Mouse (Mus musculus) kidney, adult 11 months (tissue): ENCODE results near the gene Rhcg.

Source experiments
- DNase-seq: peaks from one replicate; pipeline ENCODE4 v3.0.0; 2022

Rhcg gene

DNA sequence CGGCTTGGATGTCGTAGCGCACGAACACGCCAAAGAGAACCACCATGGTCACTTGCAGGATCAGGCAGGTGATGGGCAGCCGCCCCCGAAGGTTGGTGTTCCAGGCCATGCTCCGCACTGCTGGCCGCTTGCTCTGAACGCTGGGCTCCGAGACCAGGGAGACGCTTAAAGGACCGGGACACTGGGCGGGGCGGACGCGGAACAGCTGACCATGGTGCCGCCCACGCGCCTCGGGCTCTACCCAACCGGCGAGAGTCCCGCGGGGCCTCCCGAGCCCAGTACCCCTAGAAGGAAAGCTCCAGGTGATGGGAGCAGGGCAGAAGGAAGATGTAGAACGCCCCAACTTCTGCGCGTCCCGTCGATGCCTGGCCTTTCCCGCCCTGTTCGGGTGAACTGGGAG is at the start of gene Rhcg:
TSS of gene Rhcg (minus strand) at position 240 of the 400 bp plus-strand sequence.
- no peak for DNase-seq

DNA sequence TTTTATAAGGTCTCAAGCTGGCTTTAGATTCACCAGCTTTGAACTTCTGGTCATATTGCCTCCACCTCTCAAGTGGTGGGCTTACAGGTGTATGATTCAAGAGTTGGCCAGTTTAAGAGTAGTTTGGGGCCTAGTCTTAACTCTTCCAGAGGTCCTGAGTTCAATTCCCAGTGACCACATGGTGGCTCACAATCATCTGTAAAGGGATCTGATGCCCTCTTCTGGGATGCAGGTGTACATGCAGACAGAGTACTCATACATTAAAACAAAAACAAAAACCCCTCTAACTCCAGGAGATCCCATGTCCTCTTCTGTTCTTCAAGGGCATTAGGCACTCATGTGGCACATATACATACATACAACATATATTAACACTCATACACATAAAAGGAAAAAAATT is 49.2 kb upstream of the Rhcg start:
- no peak for DNase-seq

DNA sequence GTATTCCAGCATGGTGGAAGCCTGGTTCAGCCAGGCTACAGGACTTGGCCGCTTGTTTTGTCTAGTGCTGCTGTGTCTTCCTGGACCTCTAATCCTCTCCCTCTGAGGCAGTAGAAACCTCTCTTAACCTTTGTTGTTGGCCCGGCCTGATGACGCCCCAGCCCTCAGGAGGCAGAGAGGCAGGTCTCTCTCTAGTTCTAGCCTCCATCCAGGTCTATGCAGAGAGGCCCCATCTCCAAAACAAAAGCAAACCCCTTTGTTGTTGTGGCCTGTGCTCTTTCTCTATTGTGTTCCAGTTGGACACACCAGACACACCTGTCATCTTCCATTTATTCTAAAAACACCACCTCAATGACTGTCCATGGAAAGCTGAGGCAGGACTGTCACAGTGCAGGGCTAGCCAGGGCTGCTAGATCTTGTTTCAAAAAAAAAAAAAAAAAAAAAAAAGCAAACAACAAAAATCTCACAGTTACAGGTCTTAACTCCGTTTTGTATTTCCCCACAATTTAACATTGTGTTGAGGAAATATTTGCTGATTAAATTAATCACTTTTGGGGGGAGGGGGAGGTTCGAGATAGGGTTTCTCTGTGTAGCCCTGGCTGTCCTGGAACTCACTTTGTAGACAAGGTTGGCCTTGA is 43.9 kb upstream of the Rhcg start:
- DNase-seq: no peak

DNA sequence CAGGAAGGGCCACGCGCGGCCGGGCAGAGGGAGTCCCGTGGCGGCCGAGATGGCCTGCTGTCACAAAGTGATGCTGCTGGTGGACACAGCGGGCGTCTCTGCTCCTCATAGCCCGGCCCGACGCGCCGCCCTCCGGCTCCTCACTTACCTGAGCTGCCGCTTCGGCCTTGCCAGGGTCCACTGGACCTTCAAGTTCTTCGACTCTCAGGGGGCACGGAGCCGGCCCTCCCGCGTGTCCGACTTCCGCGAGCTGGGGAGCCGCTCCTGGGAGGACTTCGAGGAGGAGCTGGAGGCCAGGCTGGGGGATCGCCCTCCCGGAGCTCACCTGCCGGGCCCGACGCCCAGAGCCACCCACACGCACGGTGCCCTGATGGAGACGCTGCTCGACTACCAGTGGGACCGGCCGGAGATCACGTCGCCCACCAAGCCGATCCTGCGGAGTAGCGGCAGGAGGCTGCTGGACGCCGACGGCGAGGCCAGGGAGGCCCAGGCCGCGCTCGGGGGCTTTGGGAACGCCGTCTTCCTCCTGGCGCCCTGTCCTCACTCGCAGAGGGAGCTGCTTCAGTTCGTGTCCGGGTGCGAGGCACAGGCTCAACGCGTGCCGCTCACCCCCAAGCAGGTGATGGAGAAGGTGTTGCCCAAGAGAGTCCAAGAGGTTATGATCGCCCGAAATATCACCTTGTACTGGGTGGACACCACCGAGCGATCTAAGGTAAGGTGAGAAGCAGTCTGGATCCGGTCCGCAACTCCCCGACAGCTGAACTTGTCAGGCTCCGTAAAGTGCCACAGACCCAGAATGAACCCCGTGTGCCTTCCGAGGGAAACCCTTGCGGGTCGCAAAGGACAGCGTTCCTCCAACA is 43.1 kb upstream of the Rhcg start:
- no peak for DNase-seq

DNA sequence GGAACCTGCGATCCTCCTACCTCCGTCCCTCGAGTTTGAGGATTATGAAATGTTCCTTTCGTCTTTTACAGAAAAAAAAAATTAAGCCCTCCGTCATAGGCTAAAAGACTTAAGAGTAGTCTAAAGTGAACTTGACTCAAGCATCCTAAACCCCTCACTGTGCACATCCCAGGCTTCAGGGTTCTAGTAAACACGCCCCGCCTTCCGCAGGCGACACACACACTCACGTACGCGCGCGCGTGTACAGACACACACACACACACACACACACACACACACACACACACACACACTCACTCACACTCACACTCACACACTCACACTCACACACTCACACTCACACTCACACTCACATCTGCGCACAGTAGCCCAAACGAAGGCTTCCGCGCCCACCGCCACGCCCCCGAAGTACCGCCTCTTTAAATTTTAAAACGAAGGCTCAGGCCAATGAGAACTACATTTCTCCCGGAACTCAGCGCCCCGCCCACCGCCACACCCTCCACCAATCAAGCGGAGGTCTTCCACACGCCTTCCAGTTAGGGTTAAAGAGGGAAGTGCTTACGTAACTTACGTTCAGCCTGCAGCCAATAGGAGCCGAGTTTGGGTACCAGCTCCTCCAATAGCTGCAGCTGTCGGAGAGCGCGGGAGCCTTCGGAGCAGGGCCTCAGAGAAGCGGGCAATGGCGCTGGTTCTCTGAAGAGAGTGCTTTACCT is 42.3 kb upstream of the Rhcg start, which contains the start of gene Ticrr:
TSS of gene Ticrr (plus strand) at position 619 of the 713 bp plus-strand sequence.
- DNase-seq: peak; percentile 97

DNA sequence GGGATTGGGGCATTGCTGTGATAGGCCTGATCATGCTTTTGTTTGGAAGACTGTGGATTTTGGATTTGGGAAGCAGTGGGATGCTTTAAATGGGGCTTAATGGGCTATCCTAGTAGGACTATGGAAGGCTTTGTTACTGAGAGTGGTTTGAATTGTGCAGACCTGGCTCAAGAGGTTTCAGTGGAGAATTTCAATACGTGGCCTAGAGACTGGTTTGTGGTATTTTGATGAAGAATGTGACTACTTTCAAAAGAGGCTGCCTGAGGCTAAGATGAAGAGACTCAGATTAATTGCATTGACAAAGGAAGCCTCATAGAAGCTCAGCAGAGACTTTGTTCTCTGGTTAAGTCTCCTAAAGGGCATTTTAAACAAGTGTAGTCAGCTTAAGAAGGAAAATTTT is 37.1 kb upstream of the Rhcg start:
- DNase-seq: no peak

DNA sequence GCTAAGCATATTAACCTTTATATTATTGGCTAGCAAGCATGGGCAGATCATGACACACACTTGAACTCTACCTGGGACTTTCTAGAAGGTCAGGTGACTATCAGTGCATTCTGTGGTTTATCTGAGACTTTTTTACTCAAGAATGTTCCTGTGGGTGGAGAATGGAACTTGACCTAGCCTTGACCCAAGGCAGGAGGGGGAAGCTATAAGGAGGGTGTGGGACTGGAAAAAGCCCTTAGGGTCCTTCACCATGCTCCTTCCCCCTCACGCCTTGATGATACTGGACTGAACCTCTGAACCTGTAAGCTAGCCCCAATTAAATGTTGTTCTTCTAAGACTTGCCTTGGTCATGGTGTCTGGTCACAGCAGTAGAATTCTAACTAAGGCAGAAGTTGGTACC is 36.7 kb upstream of the Rhcg start:
- DNase-seq: no peak

DNA sequence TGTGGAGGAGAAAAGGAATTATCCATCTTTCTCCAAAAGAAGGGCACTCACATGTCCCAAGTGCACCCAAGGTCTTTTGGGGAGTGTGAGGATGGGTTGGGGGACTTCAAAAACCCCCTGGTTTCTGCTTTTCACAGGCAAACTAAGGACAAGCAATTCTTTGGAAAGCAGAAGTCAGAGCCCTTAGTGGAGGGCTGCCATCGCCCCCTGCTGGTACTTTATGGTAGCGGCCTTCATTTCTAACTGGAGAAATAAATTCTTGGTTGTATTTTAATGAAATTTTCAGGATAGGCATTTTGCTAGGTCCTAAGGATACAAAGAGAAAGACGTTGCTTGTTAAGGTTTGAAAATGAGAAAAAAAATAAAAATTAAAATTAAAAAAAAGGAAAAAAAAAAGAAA is 31.5 kb upstream of the Rhcg start:
- peak; percentile 24 for DNase-seq

DNA sequence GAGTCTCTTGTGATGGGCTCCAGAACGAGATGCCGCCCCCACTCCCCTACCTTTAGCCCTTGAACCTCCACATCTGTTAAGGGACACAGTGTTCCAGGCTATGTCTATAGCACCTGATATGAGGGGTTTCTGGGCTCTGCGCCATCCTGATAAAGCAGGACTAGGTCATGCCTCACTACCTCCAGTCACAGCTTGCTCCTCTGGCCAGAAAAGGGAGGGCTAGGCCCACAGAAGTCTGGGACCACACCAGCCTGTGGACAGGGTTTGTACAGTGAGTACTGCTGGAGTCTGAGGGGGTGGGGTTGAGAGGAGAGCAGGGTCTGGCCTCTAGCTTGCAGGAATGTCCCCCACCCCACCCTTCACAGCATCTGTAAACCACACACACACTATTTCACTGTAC is 29.8 kb upstream of the Rhcg start:
- peak; percentile 59 for DNase-seq

DNA sequence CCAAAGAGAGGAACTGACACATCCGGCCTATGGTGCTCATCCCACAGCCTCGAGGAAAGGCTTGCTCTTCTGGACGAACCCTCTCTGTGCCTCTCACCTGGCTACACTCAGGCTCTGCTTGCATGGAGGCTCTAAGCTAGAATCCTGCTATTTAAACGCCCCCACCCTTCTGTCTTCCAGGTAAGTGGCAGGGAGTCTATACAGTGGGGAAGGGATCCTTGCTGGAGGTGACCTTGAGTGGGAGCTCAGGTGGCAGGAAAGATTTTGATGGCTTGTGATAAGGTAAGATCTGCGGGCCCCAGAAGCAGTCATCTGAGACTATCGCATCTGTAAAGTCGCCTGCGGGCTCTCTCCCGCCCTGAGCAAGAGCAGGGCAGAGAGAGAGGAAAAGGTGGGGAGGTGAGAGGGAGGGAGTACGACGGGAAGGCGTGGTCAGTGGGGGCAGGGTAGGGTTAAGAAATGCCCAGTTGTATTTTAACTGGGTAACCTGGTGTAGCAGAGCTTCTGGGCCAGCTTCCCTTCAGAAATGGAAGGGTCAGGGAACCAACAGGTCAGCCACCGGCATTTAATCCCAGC is 14.4 kb upstream of the Rhcg start:
- peak; percentile 67 for DNase-seq

DNA sequence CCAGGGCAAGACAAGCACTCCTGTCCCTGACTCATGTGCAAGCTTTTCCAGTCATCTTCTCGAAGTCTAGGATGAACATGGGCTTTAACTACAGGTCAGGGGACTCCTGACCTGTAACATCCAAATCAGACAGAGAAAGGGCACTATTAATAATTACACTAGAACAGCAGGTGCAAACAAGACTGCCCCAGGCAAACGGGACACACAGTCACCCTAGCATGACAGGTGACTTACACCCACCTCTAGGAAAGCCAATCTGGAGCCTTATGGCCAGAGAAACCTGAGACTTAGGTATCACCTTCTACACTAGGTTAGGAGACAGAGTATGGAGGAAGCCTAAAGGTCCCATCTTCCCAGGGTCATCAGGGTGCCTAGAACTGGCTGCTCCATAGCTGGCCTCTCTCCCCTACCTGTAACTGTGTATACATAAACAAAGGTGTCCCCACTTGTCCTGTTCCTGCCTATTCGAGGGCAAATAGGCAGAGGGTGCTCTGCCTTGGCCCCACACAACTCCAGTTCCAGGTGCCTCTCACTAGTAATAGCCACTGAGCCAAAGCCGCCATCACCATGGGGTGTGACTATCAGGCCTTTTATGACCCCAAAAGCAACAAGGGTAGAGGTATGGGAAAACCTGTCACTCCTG is 10.9 kb upstream of the Rhcg start:
- DNase-seq: peak; percentile 41

DNA sequence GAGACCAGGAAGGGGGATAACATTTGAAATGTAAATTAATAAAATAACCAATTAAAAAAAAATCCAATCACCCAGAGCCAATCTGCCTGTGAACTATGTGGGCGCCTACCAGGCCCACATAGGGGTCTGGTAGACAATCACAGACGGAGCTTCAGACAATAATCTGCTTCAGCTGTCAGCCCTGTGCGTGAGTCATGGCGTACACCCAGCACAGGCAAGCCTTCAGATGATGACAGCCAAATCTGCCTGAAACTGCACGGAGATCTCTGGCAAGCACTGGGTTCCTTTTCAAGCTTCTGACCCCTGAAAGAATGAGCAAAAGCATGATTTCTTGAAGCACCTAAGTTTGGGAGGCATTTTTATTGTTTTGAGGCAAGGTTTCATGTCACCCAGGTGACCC is 8.7 kb upstream of the Rhcg start:
- DNase-seq: no peak

DNA sequence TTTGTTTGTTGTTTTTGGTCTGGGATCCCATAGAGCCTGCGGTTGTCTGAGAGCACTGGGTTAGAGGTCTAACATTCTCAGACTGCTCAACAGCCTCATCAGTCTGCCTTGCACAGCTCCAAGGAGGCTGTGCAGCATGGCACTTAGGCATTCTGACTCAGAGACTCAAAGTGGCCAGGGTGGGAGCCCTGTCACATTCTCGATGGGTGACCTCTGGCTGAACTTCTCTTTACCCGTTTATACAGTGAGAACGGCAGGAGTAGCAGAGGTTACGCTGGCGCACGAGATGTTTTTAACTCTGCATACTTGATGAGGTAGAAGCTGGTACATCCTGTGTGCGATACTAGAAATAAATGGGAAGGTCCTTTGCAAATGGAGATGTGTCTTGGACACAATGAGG is 5.6 kb upstream of the Rhcg start:
- DNase-seq: no peak

DNA sequence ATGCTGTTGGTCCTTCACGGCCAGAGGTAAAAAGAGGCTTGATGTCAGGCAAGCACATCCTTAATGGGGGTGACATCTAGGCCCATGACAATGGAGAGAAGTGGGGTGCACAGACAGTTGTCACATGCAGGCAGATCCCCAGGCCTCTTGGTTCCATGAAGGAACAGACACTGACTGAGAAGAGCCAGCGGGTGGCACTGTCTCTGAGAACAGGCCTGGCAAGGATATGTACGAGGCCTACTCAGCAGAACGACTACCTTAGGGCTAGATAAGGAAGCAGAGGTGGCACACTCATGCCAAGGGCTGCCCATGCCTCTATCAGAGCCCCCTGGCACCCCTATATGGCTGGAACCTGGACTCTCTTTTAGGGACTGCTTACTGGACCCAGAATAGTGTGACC is 2.0 kb upstream of the Rhcg start:
- DNase-seq: no peak

DNA sequence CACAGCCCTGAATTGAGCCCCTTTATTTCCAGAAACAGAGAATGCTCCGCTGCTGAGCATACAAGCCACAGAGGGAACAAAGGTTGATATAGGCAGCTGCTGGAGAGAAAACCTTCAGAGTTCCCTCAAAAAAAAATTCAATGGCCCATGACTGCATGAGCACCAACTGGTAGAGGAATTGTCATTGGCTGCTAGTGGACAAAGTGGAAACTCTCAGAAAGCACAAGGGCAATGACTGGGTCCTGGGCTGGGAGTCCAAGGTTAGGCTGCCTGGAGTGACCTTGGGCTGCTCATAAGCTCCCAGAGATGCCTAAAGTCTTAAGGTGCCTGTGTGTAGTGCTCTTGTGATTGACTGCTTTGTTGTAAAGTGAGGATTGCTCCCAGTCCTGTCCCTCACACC is 1.5 kb downstream of the Rhcg start:
- no peak for DNase-seq

DNA sequence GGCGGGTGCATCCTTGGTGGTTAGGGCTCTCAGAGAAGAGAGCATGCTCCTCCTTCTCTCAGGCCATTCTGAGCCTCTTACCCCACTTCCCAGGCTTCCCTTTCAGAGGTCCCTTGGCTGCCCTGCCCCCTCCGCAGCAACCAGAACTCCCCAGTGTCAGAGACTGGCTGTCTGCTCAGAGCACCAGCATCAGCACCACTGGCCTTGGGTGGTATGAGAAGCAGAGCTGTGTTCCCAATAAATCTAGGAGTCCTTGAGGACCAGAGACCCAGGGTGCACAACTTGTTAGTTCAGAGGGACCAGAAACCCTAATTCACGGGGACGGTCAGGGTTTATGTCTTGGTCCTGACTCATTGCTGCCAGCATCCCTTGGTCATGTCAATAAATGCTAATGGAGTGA is 2.4 kb downstream of the Rhcg start:
- DNase-seq: no peak

DNA sequence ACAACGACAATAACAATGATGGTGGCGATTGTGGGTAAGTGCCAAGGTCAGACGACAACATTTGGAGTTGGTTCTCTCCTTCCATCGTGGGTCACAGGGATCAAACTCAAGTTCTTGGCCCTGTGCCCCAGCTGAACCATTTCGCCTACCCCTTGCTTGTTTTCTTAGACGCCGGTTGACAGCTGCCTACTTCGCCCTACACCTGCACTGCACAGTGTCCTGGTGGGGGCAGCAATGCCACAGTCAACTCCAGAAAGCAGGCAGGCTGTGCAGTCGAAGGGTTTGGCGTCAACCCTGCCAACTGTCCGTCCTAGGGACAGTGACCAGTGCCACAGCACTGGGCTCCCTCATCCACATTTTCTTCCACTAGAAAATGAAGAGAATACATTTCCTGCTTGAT is 4.1 kb downstream of the Rhcg start:
- DNase-seq: no peak

DNA sequence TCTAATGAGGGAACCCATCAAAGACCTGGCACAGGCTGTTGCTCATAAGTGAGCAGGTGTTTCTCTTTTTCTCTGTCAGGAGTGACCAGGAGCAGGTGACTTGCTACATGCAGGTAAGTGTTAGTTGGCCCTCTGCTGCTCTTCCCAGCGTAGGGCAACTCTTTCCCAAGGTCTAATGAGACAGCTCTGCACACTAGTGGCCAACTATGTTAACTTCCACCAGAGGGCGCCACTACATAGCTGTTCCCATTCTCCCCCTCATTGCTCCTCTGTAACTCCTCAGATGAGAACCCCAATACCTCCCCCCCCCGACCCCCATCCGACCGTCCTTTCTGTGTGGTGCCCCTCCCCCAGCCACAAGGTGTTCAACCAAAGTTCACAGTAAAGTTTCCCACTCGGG is 4.7 kb downstream of the Rhcg start:
- peak; percentile 51 for DNase-seq

DNA sequence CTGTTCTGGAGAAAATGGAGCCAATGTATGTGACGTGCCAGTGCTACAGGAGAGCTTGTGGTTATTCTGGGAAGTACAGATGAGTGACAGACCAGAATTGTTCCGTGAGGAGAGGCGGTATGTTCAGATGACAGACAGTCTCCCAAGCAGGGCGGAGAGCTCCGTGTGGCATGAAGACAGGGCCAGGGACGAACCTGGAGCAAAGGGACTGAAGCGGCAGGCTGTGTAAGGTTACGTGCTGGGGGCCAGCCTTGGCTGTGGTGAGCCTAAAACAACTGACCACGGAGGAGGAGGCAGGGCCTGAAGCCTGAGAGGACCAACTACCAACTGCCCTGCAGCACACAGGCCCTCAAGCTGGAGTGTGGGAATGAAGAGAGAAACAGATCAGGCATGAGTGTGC is 5.6 kb downstream of the Rhcg start:
- no peak for DNase-seq

DNA sequence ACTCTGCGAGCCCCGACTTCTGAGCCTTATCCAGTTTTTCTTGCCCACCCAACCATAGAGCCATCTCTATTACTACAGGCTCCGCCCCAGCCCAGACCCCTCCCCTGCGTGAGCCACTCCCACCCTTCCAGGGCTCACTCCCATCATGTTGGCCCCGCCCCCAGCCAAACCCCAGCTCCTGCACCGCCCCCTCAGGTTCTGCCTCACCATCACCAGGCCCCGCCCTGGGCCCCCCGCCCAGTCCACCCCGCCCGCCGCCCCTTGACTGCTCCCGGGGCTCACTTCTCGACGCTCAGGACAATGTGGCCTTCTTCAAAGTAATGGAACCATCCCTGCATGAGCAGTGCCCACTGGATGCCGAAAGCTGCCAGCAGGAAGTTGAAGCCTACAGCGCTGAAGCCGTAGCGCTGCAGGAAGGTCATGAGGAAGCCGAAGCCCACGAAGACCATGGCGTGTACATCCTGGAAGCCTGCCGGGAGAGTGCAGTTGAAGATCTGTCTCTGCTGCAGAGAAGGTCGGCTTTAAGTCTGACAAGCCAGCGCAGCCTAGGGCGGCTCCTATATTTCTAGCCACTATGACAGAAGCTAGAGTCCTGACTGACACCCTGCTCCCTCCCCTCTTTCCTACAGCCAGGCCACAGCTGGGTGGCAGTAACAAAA is 10.1 kb downstream of the Rhcg start:
- no peak for DNase-seq

DNA sequence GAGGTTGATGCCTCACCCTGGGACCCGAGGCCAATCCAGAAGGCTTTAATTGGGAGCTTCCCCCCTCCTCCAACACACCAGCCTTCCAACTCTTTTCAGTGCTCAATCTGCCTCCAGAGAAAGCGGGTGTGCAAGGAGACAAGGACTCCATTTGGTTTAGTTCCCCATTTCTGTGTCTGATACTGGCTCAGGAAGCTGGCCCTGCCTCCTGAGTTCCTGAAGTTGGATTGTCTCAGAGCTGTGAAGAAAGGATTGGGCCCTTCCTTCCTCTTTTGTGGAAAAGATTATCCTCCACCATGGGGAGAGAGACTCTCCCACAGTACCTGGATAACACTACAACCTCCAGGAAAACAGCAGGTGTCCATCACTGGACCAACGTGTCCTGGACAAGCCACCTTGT is 10.7 kb downstream of the Rhcg start:
- no peak for DNase-seq

DNA sequence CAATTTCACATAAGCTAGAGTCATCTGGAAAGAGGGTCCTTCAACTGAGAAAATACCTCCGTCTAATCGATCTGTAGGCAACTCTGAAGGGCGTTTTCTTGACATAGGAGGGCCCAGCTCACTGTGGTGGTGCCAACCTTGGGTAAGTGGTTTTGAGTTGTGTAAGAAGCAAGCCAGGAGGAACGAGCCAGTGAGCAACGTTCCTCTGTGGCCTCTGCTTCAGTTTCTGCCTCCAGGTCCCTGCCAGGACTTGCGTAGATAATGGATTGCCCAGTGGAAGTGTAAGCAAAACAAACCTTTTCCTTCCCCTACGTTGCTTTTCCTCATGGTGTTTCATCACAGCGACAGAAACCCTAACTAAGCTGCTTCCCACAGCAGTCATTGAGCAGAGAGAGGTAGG is 15.5 kb downstream of the Rhcg start:
- DNase-seq: no peak

DNA sequence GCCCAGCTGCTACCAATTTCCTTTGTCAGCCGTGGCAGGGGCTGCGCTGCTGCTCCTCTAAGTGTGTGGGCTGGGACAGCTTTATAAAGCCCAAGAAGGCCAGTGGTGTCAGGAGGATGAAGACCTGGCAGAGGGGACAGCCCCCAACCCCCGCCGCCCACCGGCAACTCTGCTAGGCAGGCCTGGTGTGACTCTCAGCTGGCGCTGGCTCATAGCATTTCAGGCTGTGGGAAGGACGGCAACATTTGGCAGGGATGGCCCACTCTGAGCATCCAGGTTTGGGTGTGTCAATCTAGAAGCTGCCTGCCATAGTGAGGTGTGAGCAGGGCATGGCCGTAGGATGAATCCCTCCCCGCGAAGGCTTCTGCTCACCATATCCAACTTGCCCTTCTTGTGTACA is 17.3 kb downstream of the Rhcg start:
- no peak for DNase-seq
